Mouse (Mus musculus) kidney, adult 2 months (tissue): ENCODE results near the gene Glis2. TPM values are rescaled to one million over a fixed set of nuclear protein-coding genes. Genes with fewer than 3 reads are reported as not detected.

Experiments used
- DNase-seq: peaks from one replicate; pipeline ENCODE4 v3.0.0; 2021
- H3K27ac ChIP-seq: fragments of 200-500 bp; 2 replicates; pipeline ENCODE4 v1.5.1; 2012; ENCODE audit warnings: low read depth, low read length, control low read depth, inconsistent platforms; ENCODE audit not compliant: insufficient read depth
- H3K27me3 ChIP-seq: fragments of 200-500 bp; replicated peaks from 2 replicates; pipeline ENCODE4 v1.6.1; 2012; ENCODE audit warnings: mild to moderate bottlenecking, moderate library complexity, low read length, inconsistent platforms; ENCODE audit not compliant: control insufficient read depth, insufficient read depth
- H3K36me3 ChIP-seq: fragments of 200-500 bp; 2 replicates; pipeline ENCODE4 v1.6.1; 2012; ENCODE audit warnings: mild to moderate bottlenecking, moderate library complexity, low read length, inconsistent platforms; ENCODE audit not compliant: control insufficient read depth, insufficient read depth
- H3K4me1 ChIP-seq: fragments of 200-500 bp; 2 replicates; pipeline ENCODE4 v1.6.1; 2011; ENCODE audit warnings: low read length; ENCODE audit not compliant: control insufficient read depth, insufficient read depth
- H3K4me3 ChIP-seq: fragments of 200-500 bp; 2 replicates; pipeline ENCODE4 v1.5.1; 2011; ENCODE audit warnings: mild to moderate bottlenecking, low read depth, low read length, control low read depth; ENCODE audit not compliant: insufficient read depth
- CTCF ChIP-seq: fragments of 200-500 bp; conservative IDR thresholded peaks from 2 replicates; pipeline ENCODE4 v1.5.1; 2011; ENCODE audit warnings: low read depth, mild to moderate bottlenecking, control low read depth, low read length, moderate library complexity, mixed read lengths; ENCODE audit not compliant: insufficient read depth, insufficient read length
- POLR2A ChIP-seq: fragments of 200-500 bp; IDR thresholded peaks from one replicate; pipeline ENCODE4 v1.6.1; 2011; ENCODE audit warnings: low read depth, low read length, control low read depth
- WGBS: fragments of 180-500 bp; shearing (Covaris S2); methylation state at CpG from one replicate; pipeline ENCODE4 v1.1.7; 2018; 5-methylcytosine and 5-hydroxymethylcytosine counted together
- polyA plus RNA-seq: library from polyadenylated mRNA; depleted of rRNA; stranded (reverse); fragments of >200 nt; gene quantifications from 2 replicates; pipeline ENCODE4 v1.2.3, GENCODE M21; 2012; rRNA removed

The Glis2 gene
- polyA plus RNA-seq, result 210 and 226 TPM in 2 replicates

GRCm38 (mm10) chr16:4593971-4594813, at the start of gene Glis2:
Gene Glis2, plus strand, starts transcription at chr16:4594713.
- Histone ChIP-seq H3K36me3 (no peaks in the 10 kb centered on the region), H3K27ac (peak within 1 kb of the TSS; percentile 96), H3K4me1 (peaks cover 34% of the 10 kb centered on the region), H3K27me3 (no peaks in the 10 kb centered on the region), H3K4me3 (peak within 1 kb of the TSS; percentile 81)
- TF ChIP-seq POLR2A, result peak; percentile 9
- no peak for TF ChIP-seq CTCF
- under 1% methylated on average over 36 of the region's 74 CpGs for WGBS
- peak; percentile 89 for DNase-seq

DNA sequence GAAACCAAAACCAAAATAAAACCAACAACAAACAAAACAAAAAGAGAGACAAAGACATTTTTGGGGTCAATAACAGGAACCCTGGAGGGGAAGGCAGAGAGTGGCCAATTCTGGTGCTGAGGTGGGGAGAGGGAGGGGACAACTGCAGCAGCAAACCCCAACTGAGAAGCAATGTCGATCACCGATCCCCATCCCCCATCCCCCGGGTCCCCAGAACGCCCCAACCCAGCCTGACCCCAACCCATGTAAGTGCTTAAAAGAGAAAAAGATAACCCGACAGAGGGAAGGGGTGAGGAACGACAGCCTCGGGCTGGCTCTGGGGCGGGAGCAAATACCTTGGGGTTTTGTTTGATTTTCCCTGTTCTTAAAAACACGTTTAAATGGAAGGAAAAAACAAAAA, 49.7 kb upstream of the Glis2 start:
- DNase-seq, result no peak
- WGBS, result 83% methylated on average over 9 of the region's 9 CpGs
- TF ChIP-seq CTCF, result no peak
- TF ChIP-seq POLR2A, result no peak
- no peak overlapping the region for H3K27ac ChIP-seq
- H3K4me3 ChIP-seq, result no peak overlapping the region
- H3K4me1 ChIP-seq, result peaks cover 3% of the 10 kb centered on the region; the same call in 1 of the 2 replicates
- H3K27me3 ChIP-seq, result no peaks in the 10 kb centered on the region
- H3K36me3 ChIP-seq, result no peaks in the 10 kb centered on the region

GRCm38 (mm10) chr16:4546838-4547237, 47.7 kb upstream of the Glis2 start:
- peaks cover 3% of the 10 kb centered on the region; the same call in 1 of the 2 replicates for H3K4me1 ChIP-seq
- H3K36me3 ChIP-seq, result no peaks in the 10 kb centered on the region
- no peak for DNase-seq

GRCm38 (mm10) chr16:4547611-4548010, 46.9 kb upstream of the Glis2 start:
- Histone ChIP-seq H3K36me3 (no peaks in the 10 kb centered on the region), H3K27ac (no peak overlapping the region), H3K4me1 (no peaks in the 10 kb centered on the region), H3K4me3 (no peak overlapping the region), H3K27me3 (no peaks in the 10 kb centered on the region)
- DNase-seq, result no peak
- TF ChIP-seq POLR2A (no peak), CTCF (no peak)
- WGBS, result 87% methylated on average over 5 of the region's 5 CpGs

More at GRCm38 (mm10) chr16:4546838-4547237, 47.7 kb upstream of the Glis2 start:
- TF ChIP-seq POLR2A, result no peak
- no peak for TF ChIP-seq CTCF
- Histone ChIP-seq H3K27me3 (no peaks in the 10 kb centered on the region), H3K27ac (no peak overlapping the region), H3K4me3 (no peak overlapping the region)
- WGBS, result 94% methylated on average over 8 of the region's 8 CpGs

DNA sequence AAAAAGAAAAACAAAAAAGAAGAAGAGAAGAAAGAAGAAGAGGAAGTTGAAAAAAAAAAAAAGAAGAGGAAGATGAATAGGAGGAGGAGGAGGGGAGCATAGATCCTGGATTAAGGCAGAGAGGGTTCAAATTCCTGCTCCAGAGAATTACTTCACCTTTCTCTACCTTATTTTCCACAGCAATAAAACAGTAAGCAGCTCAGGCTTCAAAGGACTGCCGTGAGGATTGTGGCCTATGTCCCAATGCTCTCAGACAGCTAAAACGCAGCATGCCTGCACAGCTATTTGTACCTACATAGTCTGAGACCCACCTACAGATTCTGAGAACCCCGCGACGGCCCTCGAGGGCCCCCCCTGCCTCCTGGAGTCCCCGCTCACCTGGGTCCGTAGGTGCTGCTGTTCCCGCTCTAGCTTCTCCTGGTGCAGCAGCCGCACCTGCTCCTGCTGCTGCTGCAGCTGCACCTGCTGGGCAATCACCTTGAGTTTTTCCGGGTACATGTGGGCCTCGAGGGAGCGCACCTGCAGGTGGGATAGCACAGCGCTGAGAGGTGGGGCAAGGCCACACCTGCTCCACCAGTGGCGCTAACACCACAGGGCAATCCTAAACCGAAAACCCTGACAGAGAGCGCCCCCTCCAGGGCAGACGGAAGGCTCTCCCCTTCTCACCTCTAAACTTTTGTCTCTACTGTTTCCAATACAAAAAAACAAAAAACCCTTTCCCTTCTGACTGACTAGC, 45.4 kb upstream of the Glis2 start:
- no peaks in the 10 kb centered on the region for H3K36me3 ChIP-seq
- DNase-seq, result no peak
- WGBS, result 80% methylated on average over 18 of the region's 18 CpGs
- no peaks in the 10 kb centered on the region for H3K4me1 ChIP-seq
- no peaks in the 10 kb centered on the region for H3K27me3 ChIP-seq
- no peak overlapping the region for H3K27ac ChIP-seq
- TF ChIP-seq CTCF, result no peak; the same call in 1 of the 2 replicates
- TF ChIP-seq POLR2A, result no peak
- no peak overlapping the region for H3K4me3 ChIP-seq

- DNase-seq, result peak; percentile 80
- TF ChIP-seq POLR2A, result no peak
- peak; percentile 100; the same call in 1 of the 2 replicates for TF ChIP-seq CTCF
- H3K4me3 ChIP-seq, result no peak overlapping the region
- no peaks in the 10 kb centered on the region for H3K4me1 ChIP-seq
- WGBS, result 17% methylated on average over 13 of the region's 13 CpGs
- no peaks in the 10 kb centered on the region for H3K36me3 ChIP-seq
- H3K27ac ChIP-seq, result no peak overlapping the region
- no peaks in the 10 kb centered on the region for H3K27me3 ChIP-seq
These were observed 43.5 kb upstream of the Glis2 start for GRCm38 (mm10) chr16:4551056-4551455.

DNA sequence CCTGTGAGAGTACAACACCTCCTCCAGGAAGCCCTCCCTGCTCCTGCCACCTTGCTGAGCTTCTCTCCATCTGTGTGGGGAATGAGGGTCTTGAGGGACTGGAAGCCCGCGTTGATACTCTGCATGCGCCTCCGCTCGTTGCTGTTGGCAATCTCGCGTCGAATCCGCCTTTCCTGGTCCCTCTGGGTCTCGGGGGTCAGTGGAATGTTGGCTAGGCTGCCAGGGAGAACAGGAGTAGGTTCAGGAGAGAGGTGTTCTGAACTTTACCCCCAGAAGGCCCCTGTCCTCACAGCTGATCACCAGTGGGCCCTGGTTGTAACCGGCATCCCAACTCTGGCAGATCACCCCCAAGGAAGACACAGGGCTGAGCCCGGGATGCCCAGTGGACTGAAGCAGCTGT, 42.6 kb upstream of the Glis2 start:
- WGBS, result 92% methylated on average over 12 of the region's 12 CpGs

More for the DNA sequence above, 42.6 kb upstream of the Glis2 start:
- DNase-seq, result no peak
- no peak overlapping the region for H3K4me3 ChIP-seq
- H3K27ac ChIP-seq, result no peak overlapping the region
- no peaks in the 10 kb centered on the region for H3K27me3 ChIP-seq
- peaks cover 5% of the 10 kb centered on the region for H3K4me1 ChIP-seq
- TF ChIP-seq CTCF (no peak), POLR2A (no peak)
- H3K36me3 ChIP-seq, result no peaks in the 10 kb centered on the region
